Mouse (Mus musculus): ENCODE measurements at regions not wholly inside any gene's neighbourhood (a gene's known extent, or its start where the extent isn't known, plus 50 kb on each side); places are given as distances from the start of the nearest gene placed in this dataset.
A peak's percentile ranks its signal among the peaks of the same experiment; 100 is the strongest.

GRCm38 (mm10) chr8:18536059-18536458 is 442.0 kb downstream of the Defb40 start:
- Histone ChIP-seq H3K27ac (no peak overlapping the region), H3K4me3 (no peak overlapping the region)
- intact Hi-C loops (cut with DNase I), result no loop called here
- no peak for DNase-seq (ENCODE audit: extremely low spot score in 1 of 2, low spot score in 2 of 2)
- TF ChIP-seq CTCF (IDR thresholded peaks at IDR 0.05), result no peak

- H3K27ac ChIP-seq, result no peak overlapping the region
- intact Hi-C loops (cut with DNase I), result no loop called here
- no peak for TF ChIP-seq CTCF (IDR thresholded peaks at IDR 0.05)
- H3K4me3 ChIP-seq, result no peak overlapping the region
- DNase-seq (ENCODE audit: extremely low spot score in 1 of 2, low spot score in 2 of 2), result no peak
Observed at GRCm38 (mm10) chr8:18528120-18528519, 449.9 kb downstream of the Defb40 start.

- peak; percentile 41 for TF ChIP-seq CTCF (IDR thresholded peaks at IDR 0.05)
- no peak overlapping the region for H3K4me3 ChIP-seq
- no peak for DNase-seq (ENCODE audit: extremely low spot score in 1 of 2, low spot score in 2 of 2)
- H3K27ac ChIP-seq, result no peak overlapping the region
- intact Hi-C loops (cut with DNase I), result no loop called here
Observed at GRCm38 (mm10) chr8:18512409-18512808, 465.6 kb downstream of the Defb40 start.

DNA sequence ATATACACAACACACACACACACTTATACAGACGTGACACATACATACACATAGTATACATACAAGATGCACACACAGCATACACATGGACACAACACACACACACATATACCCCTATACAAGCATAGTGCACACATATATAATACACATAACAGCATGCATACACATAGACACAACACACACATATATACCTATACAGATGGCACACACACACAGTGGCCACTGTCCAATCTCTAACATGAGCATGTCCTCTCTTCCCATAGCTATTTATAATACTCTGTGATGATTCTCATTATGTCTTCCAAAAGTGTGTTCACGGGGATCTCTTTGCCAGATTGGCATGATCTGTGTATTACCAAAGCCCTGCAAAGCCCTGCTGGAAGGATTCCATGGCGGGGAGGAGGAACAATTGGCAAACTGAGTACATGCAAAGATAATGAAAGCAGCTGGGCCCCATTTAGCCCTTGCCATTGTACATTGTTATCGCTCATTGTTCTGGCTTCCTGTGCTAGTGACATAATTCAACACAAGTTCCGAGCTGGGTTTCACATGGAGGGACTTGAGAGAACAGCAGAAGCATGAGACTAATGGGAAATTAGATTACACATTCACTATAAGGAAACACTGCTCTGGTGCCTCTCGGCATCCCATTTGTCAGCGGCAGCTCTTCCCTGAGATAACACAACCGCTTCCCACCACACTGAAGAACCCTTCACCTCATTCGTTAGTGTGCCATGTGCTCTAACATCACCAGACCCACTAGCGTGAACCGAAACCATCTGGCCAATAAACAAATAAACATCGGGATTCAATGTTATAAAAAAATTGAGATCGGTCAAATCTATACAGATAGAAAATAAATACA is 471.7 kb downstream of the Defb40 start:
- H3K4me3 ChIP-seq, result no peak overlapping the region
- no peak for TF ChIP-seq CTCF (IDR thresholded peaks at IDR 0.05)
- no peak overlapping the region for H3K27ac ChIP-seq
- intact Hi-C loops (cut with DNase I), result no loop called here
- DNase-seq (ENCODE audit: extremely low spot score in 1 of 2, low spot score in 2 of 2), result no peak

- no peak for TF ChIP-seq CTCF (IDR thresholded peaks at IDR 0.05)
- no peak for DNase-seq (ENCODE audit: extremely low spot score in 1 of 2, low spot score in 2 of 2)
- intact Hi-C loops (cut with DNase I), result no loop called here
- H3K27ac ChIP-seq, result no peak overlapping the region
- H3K4me3 ChIP-seq, result no peak overlapping the region
Observed at GRCm38 (mm10) chr8:18490620-18491019, 487.4 kb downstream of the Defb40 start.

DNA sequence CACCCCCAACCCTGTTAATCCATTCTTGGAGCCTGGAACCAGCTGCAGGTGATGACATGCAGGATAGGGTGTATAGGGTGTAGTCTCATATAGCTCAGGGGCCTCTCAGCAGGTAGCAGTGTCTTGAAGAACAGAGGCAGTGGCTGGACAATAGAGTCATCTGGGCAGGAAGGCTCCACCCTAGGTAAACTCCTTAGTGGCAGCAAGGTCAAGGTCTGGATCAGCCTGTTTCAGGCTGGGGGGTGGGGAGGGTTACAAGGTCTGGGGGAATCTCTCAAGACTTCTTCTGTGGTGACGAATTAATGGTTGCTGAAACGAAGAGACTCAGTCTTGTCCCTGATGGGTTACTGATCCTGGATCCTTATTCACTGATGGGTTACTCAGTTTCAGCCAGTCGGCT is 498.0 kb downstream of the Defb40 start:
- no peak for DNase-seq (ENCODE audit: extremely low spot score in 1 of 2, low spot score in 2 of 2)
- intact Hi-C loops (cut with DNase I), result no loop called here
- no peak for TF ChIP-seq CTCF (IDR thresholded peaks at IDR 0.05)
- Histone ChIP-seq H3K4me3 (no peak overlapping the region), H3K27ac (no peak overlapping the region)

DNA sequence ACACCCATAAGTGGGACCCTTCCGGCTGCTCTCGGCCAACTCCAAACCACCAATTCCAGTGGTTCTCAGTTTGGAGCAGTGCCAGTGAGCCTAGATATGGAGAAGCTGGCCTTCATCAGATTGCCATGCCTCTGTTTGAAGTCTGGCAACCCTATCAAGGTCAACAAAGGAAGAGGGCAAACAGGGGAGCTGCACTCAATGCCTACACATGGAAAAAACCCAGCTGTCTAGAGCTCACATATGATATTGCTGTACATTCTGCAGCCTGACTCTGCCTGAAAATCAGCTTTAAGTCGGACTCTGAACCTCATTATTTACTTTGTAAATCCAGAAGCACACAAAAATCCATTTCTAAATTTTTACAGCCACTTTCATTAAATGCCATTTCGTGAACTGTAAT is 499.9 kb downstream of the Defb40 start:
- no peak for DNase-seq (ENCODE audit: extremely low spot score in 1 of 2, low spot score in 2 of 2)
- Histone ChIP-seq H3K4me3 (no peak overlapping the region), H3K27ac (no peak overlapping the region)
- no peak for TF ChIP-seq CTCF (IDR thresholded peaks at IDR 0.05)
- intact Hi-C loops (cut with DNase I), result no loop called here

DNA sequence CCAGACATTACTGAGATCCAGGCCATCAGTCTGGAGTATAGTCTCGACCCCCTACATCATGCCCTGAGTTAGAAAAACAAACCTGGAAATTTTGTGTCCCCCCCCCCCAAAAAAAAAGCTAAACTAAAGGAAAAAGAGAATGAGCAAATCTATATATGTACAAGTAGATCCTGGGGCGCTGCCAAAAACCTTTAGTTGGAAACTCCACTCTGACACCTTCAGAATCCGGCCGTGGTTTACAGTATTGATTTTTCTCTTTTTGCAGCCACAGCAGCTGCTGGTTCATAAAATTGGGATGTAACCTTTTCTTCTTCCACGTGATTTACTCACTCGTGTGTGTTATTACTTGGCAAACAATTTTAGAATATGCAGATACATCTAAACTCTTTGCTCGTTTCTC is 510.5 kb downstream of the Defb40 start:
- TF ChIP-seq CTCF (IDR thresholded peaks at IDR 0.05), result no peak
- intact Hi-C loops (cut with DNase I), result no loop called here
- DNase-seq (ENCODE audit: extremely low spot score in 1 of 2, low spot score in 2 of 2), result no peak

DNA sequence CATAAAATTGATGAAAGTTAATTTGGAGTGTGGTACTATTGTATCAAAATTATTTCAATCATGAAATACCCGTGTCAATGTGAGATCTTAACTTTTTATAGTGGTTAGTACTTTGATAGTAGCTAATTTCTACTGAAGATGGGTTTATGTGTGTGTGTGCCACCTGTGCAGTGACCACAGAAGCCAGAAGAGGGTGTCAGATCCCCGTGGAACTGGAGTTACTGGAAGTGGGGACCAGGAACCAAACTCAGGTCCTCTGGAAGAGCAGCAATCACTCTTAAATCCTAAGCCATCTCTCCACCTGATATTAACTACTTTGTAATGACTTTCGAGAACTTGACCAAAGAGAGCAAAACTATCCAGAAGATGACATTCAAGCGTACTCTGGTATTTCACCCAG is 517.4 kb downstream of the Defb40 start:
- intact Hi-C loops (cut with DNase I), result no loop called here
- TF ChIP-seq CTCF (IDR thresholded peaks at IDR 0.05), result no peak; the same call in 1 of the 2 replicates

More for the DNA sequence above, 510.5 kb downstream of the Defb40 start:
- no peak overlapping the region for H3K27ac ChIP-seq
- H3K4me3 ChIP-seq, result no peak overlapping the region

GRCm38 (mm10) chr8:18457470-18457869 is 520.6 kb downstream of the Defb40 start:
- intact Hi-C loops (cut with DNase I), result no loop called here
- no peak overlapping the region for H3K4me3 ChIP-seq
- no peak overlapping the region for H3K27ac ChIP-seq
- no peak for TF ChIP-seq CTCF (IDR thresholded peaks at IDR 0.05)
- DNase-seq (ENCODE audit: extremely low spot score in 1 of 2, low spot score in 2 of 2), result no peak

More for the DNA sequence above, 517.4 kb downstream of the Defb40 start:
- H3K4me3 ChIP-seq, result no peak overlapping the region
- H3K27ac ChIP-seq, result no peak overlapping the region
- no peak for DNase-seq (ENCODE audit: extremely low spot score in 1 of 2, low spot score in 2 of 2)

DNA sequence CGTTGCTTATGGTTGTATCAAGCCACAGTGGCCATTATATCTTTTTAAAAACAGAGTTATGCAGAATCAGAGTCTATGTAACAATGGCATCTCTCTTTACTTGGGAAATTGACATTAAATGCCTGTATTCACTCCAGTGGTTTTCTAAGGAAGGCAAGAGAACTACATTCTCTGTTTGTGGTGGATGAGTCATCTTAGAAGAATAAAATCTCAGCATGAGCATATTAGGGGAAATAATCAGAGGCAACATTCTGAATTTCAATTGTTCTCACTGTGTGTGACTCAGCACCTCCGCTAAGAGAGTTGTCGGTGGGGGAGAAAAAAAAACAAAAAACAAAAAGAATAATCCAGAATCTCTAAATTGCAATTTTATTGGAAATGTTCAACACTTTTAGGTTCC is 529.0 kb downstream of the Defb40 start:
- DNase-seq (ENCODE audit: extremely low spot score in 1 of 2, low spot score in 2 of 2), result no peak
- Histone ChIP-seq H3K4me3 (no peak overlapping the region), H3K27ac (no peak overlapping the region)
- intact Hi-C loops (cut with DNase I), result no loop called here
- no peak for TF ChIP-seq CTCF (IDR thresholded peaks at IDR 0.05)

GRCm38 (mm10) chr8:18442212-18442611 is 535.8 kb downstream of the Defb40 start:
- no peak for DNase-seq (ENCODE audit: extremely low spot score in 1 of 2, low spot score in 2 of 2)
- intact Hi-C loops (cut with DNase I), result no loop called here
- TF ChIP-seq CTCF (IDR thresholded peaks at IDR 0.05), result no peak; the same call in 1 of the 2 replicates
- no peak overlapping the region for H3K27ac ChIP-seq
- no peak overlapping the region for H3K4me3 ChIP-seq

- intact Hi-C loops (cut with DNase I), result no loop called here
Observed at GRCm38 (mm10) chr8:18422846-18423245, 555.2 kb downstream of the Defb40 start.

More at GRCm38 (mm10) chr8:18422846-18423245, 555.2 kb downstream of the Defb40 start:
- DNase-seq (ENCODE audit: extremely low spot score in 1 of 2, low spot score in 2 of 2), result no peak
- Histone ChIP-seq H3K27ac (no peak overlapping the region), H3K4me3 (no peak overlapping the region)
- TF ChIP-seq CTCF (IDR thresholded peaks at IDR 0.05), result no peak
